Mouse (Mus musculus) thymus, postnatal 36 days (tissue): ENCODE data around the gene Swt1.
"Not testable (repeated sequence)": the region's sequence is repeated elsewhere in the genome, so short reads cannot be mapped to it uniquely, and the experiment has no call there.

Source experiments
- DNase-seq, 2 experiments: peaks; one replicate each; pipeline ENCODE4 v3.0.0; 2022; ENCODE audit warnings: mixed read lengths in 2 of 2

Swt1 gene

DNA sequence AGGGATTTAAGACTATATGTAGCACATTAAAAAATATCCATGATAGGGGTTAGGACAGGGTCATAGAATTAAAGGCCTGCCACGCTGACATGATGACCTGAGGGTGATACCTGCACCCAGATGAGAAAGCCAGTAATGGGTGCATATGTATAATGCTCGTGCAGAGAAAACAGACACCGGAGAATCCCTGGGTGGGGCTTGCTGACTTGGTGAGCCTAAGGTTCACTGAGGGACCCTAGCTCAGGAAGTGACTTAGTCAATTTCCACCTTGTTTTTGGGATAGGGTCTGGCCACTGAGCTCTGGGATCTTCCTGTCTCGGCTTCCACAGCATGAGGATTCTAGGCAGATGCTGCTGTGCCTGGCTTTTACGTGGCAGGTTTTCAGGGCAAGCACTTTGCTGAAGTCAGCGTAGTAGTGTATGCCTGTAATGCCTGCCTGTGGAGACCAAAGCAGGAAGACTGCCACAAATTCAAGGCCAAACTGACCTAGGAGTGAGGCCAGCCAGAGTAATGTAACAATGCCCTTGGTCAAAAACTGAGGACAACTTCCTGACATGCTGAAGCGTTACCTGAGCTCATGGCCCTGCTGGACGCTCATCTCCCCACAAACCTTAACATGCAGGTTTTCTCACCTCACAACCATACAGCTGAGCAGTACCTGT, 61.2 kb downstream of the Swt1 start:
- no peak for DNase-seq

DNA sequence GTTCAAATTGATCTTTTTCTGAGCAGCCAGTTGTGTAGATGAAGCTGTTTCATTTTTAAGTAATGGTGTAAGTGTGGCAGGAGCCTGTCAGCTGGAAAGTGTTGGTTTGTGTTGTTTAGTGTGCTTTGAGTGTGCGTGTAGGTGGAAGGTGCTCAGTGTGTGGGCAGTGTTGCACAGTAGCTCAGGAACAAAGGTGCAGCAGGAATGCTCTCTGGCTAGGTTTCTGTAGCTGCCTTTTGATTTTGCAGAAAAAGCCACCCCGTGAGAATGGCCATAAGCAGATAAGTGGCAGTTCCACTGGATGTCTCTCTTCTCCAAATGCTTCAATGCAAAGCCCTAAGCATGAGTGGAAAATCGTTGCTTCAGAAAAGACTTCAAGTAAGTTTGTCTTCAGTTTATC, 68.9 kb downstream of the Swt1 start:
- no peak for DNase-seq

DNA sequence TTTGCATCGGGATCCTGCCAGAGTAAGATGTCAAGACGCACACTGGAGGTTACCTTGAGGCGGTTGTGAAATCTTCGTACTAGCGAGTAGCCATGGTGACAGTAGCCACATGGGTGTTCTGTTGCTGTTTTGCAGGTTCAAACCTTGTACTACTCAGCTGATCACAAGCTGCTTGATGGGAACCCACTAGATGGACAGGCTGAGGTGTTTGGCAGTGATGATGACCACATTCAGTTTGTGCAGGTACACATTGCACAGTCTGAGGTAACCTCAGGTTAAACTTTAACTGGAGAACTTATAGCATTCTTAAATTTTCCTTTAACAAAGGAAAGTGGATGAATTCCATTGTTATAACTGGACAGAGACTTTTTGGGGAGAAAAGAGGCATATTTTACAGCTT, 72.3 kb downstream of the Swt1 start:
- DNase-seq = no peak

DNA sequence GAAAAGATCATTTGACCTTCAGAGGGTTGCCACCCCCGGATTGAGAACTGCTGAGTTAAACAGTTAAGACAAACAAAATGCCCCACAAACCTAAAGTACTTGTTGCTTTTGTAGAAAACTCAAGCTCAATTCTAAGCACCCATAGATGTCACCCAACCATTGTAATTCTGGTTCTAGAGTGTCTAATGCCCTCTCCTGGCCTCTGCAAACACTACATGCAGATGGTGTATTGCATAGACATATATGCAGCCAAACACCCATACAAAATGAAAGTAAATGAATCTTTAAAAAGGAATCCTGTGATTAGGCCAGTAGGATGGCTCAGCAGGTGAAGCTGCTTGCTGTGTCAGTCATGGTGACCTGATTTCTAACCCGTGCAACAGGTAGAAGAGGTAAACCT, 75.3 kb downstream of the Swt1 start:
- DNase-seq = peak; percentile 48 to 51

DNA sequence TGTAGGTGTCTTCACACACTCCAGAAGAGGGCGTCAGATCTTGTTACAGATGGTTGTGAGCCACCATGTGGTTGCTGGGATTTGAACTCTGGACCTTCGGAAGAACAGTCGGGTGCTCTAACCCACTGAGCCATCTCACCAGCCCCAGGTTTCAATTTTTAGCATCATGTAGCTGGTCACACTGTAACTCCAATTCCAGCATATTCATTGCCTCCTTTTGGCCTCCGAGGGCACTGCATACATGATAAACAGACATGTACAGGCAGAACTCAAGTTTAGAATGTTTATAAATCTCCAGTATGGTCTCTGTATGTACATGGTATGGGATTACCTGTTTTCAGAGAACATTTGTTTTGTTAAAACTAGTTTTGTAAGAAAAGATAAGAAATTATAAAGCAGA, 80.0 kb downstream of the Swt1 start:
- not testable (repeated sequence) for DNase-seq

DNA sequence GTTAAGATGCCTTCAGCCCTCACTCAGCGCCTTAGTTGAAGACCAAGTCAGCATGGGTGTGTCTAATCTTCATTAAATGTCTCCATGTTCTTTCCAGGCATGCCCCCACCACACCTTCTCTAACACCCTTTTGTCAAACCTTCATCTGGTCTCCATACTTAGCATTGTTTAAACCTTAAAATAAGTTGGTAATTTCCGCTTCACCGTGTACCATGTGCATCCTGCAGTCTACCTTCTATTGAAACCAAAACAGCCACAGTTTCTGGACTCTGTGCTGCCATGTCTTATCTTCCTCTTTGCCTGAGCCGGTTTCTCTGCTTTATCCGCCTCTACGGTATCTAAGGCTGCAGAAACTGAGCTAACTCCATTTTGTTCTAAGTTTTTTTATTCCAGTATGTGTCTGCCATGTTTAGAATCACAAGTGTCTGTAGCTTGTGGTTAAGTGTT, 81.6 kb downstream of the Swt1 start:
- DNase-seq = no peak

DNA sequence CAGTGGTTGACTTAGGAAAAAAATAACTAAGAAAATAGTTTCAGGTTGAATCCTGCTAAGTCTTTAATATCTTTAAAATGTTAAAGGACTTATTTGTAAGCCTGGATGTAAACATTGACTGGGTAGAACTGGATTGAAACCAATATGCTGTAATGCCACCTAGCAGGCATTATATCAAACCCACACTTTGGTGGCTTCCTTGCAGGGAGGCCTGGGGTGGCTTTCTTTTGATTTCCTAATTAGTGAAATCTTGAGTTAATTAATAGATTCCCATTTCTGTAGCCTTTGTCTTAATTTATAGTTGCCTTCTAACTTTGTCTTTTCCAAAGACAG, 82.4 kb downstream of the Swt1 start:
- DNase-seq = no peak

DNA sequence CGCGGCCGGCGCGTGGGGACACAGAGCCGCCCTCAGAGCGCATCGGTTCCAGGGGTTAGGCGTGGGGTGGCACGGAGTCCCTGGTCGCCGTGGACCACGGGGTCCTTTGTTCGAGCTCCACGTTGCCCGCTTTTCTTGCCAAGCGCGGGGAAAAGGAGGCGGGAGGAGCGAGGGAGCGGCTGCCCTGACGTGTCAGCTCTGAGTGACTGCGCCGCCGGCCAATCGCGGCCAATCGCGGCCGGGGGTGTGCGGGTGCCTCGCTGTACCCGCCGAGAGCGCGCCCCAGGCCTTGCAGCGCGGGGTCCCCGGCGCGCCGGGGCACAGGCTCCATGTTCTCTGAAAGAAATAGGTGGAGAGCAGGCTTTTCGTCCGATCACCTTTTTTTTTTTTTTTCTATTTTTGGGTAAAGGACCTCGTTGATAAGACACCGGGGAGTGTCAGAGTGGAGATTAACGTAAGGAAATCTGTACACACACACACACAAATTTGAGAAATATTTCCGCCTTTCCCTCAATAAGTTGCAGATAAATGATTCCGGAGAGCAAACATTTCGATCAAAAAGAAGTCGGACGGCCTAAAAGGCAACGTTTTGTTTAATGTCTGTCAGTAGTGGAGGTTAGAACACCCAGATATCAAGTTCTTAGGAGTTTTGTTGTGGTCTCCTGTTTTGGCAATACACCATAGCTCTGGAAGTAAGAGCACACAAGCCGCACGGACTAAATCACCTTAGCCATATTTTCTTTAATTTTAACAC, 83.0 kb downstream of the Swt1 start:
- DNase-seq = peak; percentile 96 to 97

DNA sequence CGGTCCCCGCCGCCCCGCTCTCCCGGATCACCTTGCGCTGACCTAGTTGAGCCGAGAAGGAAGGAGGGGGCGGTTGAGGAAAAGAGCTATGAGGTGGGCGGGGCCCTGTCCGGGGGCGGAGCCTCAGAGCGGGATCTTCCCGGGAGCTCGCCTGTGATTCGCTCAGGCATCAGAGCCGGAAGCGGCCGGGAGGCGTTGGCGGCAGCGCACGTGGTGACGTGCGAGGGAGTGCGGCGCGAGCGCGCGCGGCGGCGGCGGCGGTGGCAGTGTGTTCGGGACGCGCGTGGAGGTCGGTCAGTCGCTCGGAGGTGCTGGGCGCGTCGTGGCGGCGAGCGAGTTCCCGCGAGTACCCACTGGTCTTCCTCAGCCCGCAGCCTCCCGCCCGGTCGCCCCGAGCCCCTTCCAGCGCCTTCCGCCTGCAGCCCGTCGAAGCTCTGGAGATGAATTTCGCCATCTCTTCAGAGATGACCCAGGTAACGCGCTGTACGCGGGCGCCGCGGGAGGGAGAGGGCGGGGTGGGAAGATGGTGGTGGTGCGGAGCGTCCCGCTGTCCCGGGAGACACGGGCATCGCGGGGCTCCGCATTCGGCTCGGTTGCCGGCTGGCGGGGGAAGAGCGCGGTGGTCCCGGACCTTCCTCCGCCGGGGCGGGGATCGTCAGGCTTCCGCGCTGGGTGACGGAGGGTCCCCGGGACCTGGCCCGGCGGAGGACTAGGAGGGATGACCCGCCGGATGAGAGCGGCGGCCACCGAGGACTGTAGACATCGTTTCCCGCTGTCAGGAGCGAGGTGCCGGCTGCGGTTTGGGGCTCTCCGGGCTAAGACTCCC, 83.8 kb downstream of the Swt1 start, which contains the start of gene Ivns1abp:
Ivns1abp (plus strand) TSS at position 195 of the 826 bp plus-strand sequence.
- DNase-seq = peak; percentile 99

DNA sequence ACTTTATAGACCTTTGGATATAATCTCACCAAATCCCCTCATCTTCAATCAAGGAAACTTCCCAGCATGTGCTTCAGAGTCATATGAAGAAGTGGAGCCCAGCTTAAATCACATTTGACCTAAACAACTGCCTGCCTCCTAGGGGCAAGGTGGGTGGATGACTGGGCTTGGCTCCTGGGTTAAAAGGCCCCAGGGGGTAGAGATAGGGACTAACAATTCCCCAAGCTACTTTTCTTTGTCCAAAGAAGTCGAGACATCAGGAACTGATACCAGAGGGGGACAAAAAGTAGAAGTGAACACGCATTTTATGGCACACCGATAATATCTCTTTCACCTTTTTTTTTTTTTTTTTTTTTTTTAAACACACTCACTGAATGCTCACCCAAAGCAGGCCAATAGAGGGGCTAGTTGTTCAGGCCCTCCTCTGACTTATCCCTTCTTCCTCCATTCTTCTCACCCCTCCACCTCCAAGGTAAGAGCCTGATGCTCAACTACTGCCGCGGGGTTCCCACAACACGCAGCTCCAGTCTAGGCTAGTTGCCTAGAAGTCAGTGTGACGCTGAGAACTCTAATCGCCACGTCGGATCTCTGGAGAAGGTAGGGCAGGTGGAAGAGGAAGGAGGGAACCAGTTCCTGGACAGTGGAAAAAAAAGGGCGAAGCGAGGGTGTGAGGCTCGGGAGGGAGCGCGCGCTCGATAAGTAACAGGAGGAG, 84.5 kb downstream of the Swt1 start:
- peak; percentile 39 to 53 for DNase-seq

DNA sequence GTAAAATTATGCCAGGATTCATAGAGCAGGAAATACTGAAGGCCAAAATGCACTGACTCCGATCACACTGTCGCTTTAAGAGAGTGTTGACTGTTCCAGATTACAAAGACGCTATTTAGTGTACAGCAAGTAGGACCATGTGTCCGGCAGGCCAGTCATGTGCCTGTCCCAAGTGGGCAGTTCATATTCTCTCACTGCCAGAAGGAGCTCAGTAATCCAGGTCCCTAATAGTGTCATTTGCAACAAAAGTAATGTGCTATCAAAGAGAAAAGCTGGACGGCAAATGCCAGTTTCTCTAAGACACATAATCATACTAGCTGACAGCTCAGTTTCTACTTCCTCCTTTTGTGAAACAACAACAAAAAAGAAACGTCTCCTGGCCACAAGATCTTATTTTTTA, 85.3 kb downstream of the Swt1 start:
- DNase-seq = no peak

DNA sequence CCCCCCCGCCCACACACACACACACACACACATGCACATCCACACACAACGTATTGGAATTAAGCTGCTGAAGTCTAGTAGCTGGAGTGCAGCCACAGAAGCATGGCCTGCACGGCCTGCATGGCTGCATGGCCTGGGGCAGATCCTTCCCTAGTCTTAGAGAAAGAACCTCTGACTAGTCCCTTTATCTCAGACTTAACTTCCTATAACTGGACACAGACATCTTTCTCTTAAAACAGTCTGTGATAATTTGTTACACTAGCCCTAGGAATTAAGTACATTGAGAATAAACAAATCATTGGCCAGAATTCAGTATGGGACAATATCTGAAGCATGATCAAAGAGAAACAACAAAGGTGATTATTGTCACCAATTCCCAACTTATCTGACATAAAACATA, 85.9 kb downstream of the Swt1 start:
- no peak for DNase-seq

DNA sequence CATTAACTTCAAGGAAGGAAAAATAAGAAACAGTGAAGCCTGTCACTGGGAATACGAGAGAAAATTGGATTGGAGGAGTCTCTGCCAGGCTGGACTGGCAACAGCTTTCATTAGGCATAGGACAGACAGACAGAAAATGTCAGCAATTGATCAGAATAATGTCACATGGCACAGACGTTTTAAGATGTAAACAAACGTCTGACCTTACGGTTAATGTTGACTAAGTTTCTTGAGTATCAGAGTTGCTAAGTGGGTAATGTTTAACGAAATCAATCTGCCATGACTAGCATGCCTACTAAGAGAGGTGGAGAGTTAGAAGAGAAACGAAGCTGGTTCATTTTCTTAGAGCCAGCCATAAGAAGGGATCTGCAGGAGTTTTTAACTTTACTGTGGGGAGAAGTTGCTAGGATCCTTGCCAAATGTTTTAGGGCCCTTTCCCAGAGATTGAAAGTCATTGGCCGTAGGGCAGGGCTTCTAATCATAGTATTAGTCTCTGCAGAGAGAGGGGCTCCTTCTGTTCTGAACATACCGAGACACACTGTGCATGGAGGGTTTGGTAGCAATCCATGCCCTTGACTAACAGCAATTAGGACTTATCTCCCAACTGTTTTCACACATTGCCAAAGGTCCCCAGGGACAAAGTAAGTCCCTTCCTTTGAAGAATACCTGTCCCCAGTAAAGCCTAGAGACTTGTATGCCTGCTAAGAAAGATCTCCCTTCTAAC, 86.8 kb downstream of the Swt1 start:
- no peak for DNase-seq

DNA sequence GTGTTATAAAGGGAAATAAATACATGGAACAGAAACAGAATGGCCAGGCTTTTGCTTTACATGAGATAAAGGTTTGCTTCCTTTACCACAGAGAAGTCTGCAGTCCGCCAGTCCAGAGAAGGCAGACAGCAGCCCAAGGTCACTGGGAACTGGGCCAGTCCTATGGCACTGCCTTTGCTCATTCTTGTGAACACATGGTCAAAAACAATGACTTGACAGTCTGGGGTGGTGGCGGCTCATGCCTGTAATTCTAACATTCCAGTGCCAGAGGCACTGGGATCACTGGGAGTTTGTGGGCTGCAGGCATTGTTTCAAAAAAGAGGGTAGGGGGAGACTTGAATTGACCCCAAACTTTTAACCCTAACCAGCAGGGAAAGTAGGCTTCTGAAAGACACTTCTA, 89.3 kb downstream of the Swt1 start:
- DNase-seq = no peak

DNA sequence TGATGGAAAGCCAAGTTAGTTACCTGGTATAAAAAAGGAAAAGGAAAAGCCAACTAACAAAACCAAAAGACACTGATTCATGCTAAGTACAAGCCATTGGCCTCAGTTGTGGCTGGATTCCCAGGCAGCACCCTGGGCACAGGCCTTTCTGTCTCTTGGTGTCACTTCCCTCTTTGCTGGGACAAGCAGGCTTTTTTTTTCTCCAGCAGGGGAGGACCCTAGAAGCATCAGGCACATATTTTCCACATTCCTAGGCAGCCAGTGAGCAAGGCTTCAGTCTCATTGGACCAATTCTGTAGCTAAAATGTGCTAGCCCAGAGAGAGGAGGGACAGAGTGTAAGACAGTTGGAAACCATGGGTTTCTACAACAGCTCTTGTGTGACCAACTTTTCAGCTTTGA, 90.0 kb downstream of the Swt1 start:
- DNase-seq = no peak

DNA sequence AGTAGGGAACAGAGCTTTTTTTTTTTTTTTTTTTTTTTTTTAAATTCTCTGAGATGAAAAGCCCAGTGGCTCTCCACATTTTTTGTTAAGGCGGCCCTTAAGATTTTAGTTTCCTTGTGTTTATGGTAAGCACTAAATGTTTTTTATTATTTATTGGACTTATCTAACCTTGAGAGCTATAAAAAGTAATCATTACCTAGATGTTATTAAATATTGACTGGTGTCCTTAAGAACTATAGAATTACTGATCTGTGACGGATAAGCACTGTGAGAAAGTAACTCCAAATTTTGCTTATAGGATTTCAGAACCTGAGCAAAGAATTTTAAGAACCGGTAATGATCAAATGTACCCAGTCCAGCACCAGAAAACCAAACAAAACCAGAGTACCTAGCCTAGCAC, 95.4 kb downstream of the Swt1 start:
- DNase-seq = no peak

DNA sequence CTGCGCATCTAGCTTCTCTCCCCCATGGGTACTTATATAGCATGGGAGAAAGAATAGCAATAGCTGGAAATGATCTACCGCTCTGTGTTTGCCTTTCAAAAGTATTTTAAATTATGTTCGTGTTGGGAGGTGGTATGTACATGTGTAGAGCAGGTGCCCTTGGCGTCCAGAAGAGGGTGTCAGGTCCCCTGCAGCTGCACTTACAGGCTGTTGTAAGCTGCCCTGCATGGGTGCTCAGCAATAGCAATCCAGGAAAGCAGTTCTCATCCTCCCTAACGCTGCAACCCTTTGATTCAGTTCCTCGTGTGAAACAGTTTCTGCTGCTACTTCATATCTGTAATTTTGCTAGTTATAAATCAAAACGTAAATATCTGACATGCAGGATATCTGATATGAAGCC, 98.7 kb downstream of the Swt1 start:
- no peak for DNase-seq

DNA sequence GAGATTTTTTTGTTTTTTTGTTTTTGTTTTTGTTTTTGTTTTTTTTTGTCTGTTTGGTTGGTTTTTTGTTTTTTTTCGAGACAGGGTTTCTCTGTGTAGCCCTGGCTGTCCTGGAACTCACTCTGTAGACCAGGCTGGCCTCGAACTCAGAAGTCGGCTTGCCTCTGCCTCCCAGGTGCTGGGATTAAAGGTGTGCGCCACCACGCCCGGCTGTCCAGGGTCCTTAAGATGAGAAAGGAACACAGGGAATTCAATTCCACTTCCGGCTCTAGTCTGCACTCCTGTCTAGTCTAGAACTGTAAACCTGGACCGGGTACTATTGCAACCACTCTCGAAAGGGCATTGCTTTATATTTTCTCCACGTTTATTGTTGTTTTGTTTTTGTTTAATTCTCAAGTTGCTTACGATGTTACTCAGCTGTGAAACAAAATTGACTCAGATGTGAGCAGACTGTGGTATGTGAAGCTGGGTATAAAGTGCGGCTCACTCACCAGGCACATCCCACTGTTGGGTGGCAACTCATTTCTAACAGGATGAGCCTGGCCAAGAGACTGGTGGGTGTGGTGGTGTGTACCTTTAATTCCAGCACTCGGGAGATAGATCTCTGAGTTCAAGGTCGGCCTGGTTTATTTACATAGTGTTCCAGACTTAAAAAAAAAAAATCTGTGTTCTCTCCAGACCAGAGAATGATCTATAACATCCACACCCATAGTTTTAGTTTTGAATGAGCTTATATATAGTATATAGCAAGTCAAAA, 99.7 kb downstream of the Swt1 start:
- no peak for DNase-seq

DNA sequence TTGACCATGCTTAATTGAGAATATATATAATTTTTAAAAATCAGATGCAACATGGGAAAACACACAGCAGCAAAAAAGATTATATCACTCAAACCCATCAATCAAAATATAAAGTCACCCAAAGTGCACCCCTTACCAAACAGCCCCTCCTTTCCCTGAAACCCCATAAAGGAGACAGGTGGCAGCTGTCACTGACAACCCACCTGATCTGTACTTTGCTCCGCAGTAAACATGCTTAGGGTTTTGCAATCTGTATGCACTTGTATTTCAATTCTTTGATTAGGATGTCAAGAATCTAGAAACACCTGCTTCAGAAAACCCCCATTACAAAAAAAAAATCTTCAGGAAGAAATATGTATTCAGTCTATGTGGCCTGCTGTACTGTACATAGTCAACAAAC, 102.9 kb downstream of the Swt1 start:
- no peak for DNase-seq

DNA sequence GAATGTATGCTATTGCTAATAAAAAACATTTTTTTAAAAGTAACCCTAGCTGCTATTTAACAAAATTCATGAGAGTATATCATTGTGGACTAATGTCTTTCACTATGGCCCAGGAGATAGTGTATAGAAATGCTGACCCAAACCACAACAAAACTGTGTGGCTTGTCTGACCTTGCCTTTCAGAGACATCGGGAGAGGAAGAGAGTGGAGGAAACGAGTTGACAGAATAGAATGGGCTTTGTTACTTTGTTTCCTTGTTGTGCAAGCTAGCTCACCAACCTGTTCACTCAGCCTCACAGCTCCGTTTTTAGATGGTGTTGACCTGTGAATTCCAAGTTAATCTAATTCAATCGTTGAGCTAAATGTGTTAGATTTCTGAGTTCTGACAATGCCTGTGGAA, 107.8 kb downstream of the Swt1 start:
- no peak for DNase-seq

DNA sequence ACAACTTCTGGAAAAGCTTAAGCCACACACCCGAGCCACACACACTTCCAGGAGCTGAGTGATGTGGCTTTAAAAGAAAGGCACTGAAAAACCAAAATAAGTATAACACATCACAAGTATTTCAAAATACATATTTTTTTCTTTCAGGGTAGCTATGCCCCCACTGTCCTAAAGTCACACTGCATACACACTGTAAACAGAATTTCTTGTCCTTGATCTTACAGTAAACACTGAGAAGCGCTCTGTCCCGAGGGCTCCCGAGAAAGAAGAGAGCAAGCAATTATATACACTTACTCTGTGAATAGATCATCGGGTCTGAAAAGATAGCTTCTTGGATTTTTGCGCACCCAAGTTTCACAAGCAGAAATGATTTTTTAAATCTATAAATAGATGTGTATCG, 109.0 kb downstream of the Swt1 start:
- DNase-seq = no peak
